Mouse (Mus musculus) embryonic fibroblast, embryonic 13.5 days (primary cell): ENCODE measurements around the gene Limk2. TPM values are rescaled to one million over a fixed set of nuclear protein-coding genes. Genes with fewer than 3 reads are reported as not detected.
A peak's percentile ranks its signal among the peaks of the same experiment; 100 is the strongest.

ENCODE experiments used
- H3K27ac ChIP-seq: 2 replicates; pipeline ENCODE4 v1.5.1; 2012; ENCODE audit warnings: low read length, control low read depth, inconsistent platforms; ENCODE audit not compliant: insufficient read depth
- H3K4me1 ChIP-seq: 2 replicates; pipeline ENCODE4 v1.6.1; 2011; ENCODE audit warnings: low read length; ENCODE audit not compliant: control insufficient read depth, insufficient read depth
- H3K4me3 ChIP-seq: 2 replicates; pipeline ENCODE4 v1.5.1; 2011; ENCODE audit warnings: mild to moderate bottlenecking, control low read depth, low read length; ENCODE audit not compliant: insufficient read depth
- CTCF ChIP-seq: IDR thresholded peaks from 2 replicates; pipeline ENCODE4 v1.5.1; 2011; ENCODE audit warnings: mild to moderate bottlenecking, control low read depth, low read length, moderate library complexity, borderline replicate concordance; ENCODE audit not compliant: insufficient read depth
- POLR2A ChIP-seq: IDR thresholded peaks from 2 replicates; pipeline ENCODE4 v1.6.1; 2011; ENCODE audit warnings: low read depth, mild to moderate bottlenecking, control low read depth, low read length, moderate library complexity
- polyA plus RNA-seq: library from polyadenylated mRNA; stranded (reverse); fragments of >200 nt; gene quantifications from 2 replicates; pipeline ENCODE4 v1.2.4, GENCODE M21; 2011; ENCODE audit warnings: low read depth; ENCODE audit not compliant: missing spikeins, insufficient read length

Limk2 gene
- polyA plus RNA-seq, 1 experiment: 58.3 TPM

GRCm38 (mm10) chr11:3334711-3335316, 74.2 kb downstream of the Limk2 start:
- no peak overlapping the region for H3K4me3 ChIP-seq
- peaks cover 29% of the 10 kb centered on the region for H3K4me1 ChIP-seq
- no peak overlapping the region for H3K27ac ChIP-seq
- TF ChIP-seq CTCF: no peak
- TF ChIP-seq POLR2A: no peak

GRCm38 (mm10) chr11:3334141-3334710, 74.8 kb downstream of the Limk2 start:
- TF ChIP-seq CTCF (no peak), POLR2A (no peak)
- H3K4me1 ChIP-seq: peaks cover 32% of the 10 kb centered on the region
- no peak overlapping the region for H3K27ac ChIP-seq
- no peak overlapping the region for H3K4me3 ChIP-seq

GRCm38 (mm10) chr11:3333111-3333695, 75.8 kb downstream of the Limk2 start:
- no peak overlapping the region for H3K4me3 ChIP-seq
- H3K27ac ChIP-seq: no peak overlapping the region
- peaks cover 32% of the 10 kb centered on the region for H3K4me1 ChIP-seq
- TF ChIP-seq POLR2A (no peak), CTCF (no peak)

- Histone ChIP-seq H3K27ac (peak overlapping the region; percentile 94), H3K4me1 (peaks cover 29% of the 10 kb centered on the region), H3K4me3 (peak overlapping the region; percentile 63)
- TF ChIP-seq CTCF (no peak), POLR2A (peak; percentile 73)
These were observed 77.0 kb downstream of the Limk2 start for GRCm38 (mm10) chr11:3331756-3332642.

- peaks cover 24% of the 10 kb centered on the region for H3K4me1 ChIP-seq
- H3K27ac ChIP-seq: peak overlapping the region; percentile 94
- TF ChIP-seq POLR2A (no peak; the same call in 1 of the 2 replicates), CTCF (no peak)
- H3K4me3 ChIP-seq: peak overlapping the region; percentile 63
These were observed 77.8 kb downstream of the Limk2 start for GRCm38 (mm10) chr11:3330991-3331750.

- H3K27ac ChIP-seq: peak overlapping the region; percentile 94
- TF ChIP-seq POLR2A: peak; percentile 56
- no peak for TF ChIP-seq CTCF
- peak overlapping the region; percentile 63 for H3K4me3 ChIP-seq
- peaks cover 19% of the 10 kb centered on the region for H3K4me1 ChIP-seq
These were observed 78.4 kb downstream of the Limk2 start for GRCm38 (mm10) chr11:3330566-3330965.

GRCm38 (mm10) chr11:3329891-3330451, 79.0 kb downstream of the Limk2 start, which contains the start of gene Pik3ip1:
TSS of gene Pik3ip1 (plus strand) at chr11:3330401.
- Histone ChIP-seq H3K4me1 (peaks cover 14% of the 10 kb centered on the region; the same call in 1 of the 2 replicates), H3K27ac (peak within 1 kb of the TSS; percentile 94), H3K4me3 (peak within 1 kb of the TSS; percentile 63)
- TF ChIP-seq CTCF (no peak), POLR2A (no peak)

- Histone ChIP-seq H3K4me3 (no peak overlapping the region), H3K27ac (peak overlapping the region; percentile 16), H3K4me1 (peaks cover 8% of the 10 kb centered on the region; the same call in 1 of the 2 replicates)
- TF ChIP-seq CTCF (no peak), POLR2A (no peak)
These were observed 79.9 kb downstream of the Limk2 start for GRCm38 (mm10) chr11:3328806-3329775.
